Mouse (Mus musculus) heart, adult 2 months (tissue): ENCODE measurements around the gene Tmem43.

Experiments used
- CTCF ChIP-seq: fragments of 200-600 bp; IDR thresholded peaks from 2 replicates; pipeline ENCODE4 v1.8.1; 2022; ENCODE audit warnings: antibody characterized with exemption, mild to moderate bottlenecking, moderate library complexity
- POLR2A ChIP-seq: fragments of 200-500 bp; IDR thresholded peaks from 2 replicates; pipeline ENCODE4 v1.6.1; 2011; ENCODE audit warnings: mild to moderate bottlenecking, low read depth, low read length, control low read depth; ENCODE audit not compliant: insufficient read depth

- no peak for TF ChIP-seq CTCF
- no peak for TF ChIP-seq POLR2A
Observed at GRCm38 (mm10) chr6:91534268-91534667, 60.8 kb downstream of the Tmem43 start.
